Mouse (Mus musculus) liver, postnatal 0 days (tissue): ENCODE results near the gene Ntm. TPM values are rescaled to one million over a fixed set of nuclear protein-coding genes. Genes with fewer than 3 reads are reported as not detected.

ENCODE experiments used
- ATAC-seq: fragments of 200-750 bp; cut with Nextera tagmentation; 2 replicates; pipeline ENCODE4 v1.8.0; 2017; ENCODE audit warnings: mild to moderate bottlenecking, moderate library complexity
- DNase-seq: peaks from one replicate; pipeline ENCODE4 v3.0.0-alpha.2; 2016
- H3K27ac ChIP-seq: fragments of 300-500 bp; sonication (generic); 2 replicates; pipeline ENCODE4 v1.5.1; 2014; ENCODE audit warnings: antibody characterized with exemption, moderate library complexity, mild to moderate bottlenecking, low read depth
- H3K27me3 ChIP-seq: fragments of 300-500 bp; sonication (generic); 2 replicates; pipeline ENCODE4 v1.6.1; 2014; ENCODE audit warnings: low read length, control low read depth, mixed read lengths; ENCODE audit not compliant: insufficient read depth
- H3K36me3 ChIP-seq: fragments of 300-500 bp; sonication (generic); replicated peaks from 2 replicates; pipeline ENCODE4 v1.6.1; 2014; ENCODE audit warnings: mild to moderate bottlenecking, control low read depth, low read length, moderate library complexity, mixed read lengths; ENCODE audit not compliant: insufficient read depth
- H3K4me1 ChIP-seq: fragments of 300-500 bp; sonication (generic); 2 replicates; pipeline ENCODE4 v1.6.1; 2014; ENCODE audit warnings: antibody characterized with exemption, mild to moderate bottlenecking, control low read depth; ENCODE audit not compliant: insufficient read depth
- H3K4me2 ChIP-seq: fragments of 300-500 bp; sonication (generic); 2 replicates; pipeline ENCODE4 v1.6.1; 2014; ENCODE audit warnings: low read depth, mild to moderate bottlenecking, low read length, moderate library complexity, mixed read lengths
- H3K4me3 ChIP-seq: fragments of 300-500 bp; sonication (generic); 2 replicates; pipeline ENCODE4 v1.5.1; 2014; ENCODE audit warnings: low read depth, low read length
- H3K9ac ChIP-seq: fragments of 300-500 bp; sonication (generic); replicated peaks from 2 replicates; pipeline ENCODE4 v1.6.1; 2014; ENCODE audit warnings: mild to moderate bottlenecking, moderate library complexity
- H3K9me3 ChIP-seq: fragments of 300-500 bp; sonication (generic); 2 replicates; pipeline ENCODE4 v1.6.1; 2016; ENCODE audit warnings: mild to moderate bottlenecking, control low read depth, low read length, mixed read lengths
- CTCF ChIP-seq: sonication (generic); IDR thresholded peaks from 2 replicates; pipeline ENCODE4 v1.5.1; 2016; ENCODE audit warnings: antibody characterized with exemption, low read depth
- EP300 ChIP-seq: IDR thresholded peaks from 2 replicates; pipeline ENCODE4 v1.6.1; 2016; ENCODE audit warnings: antibody characterized with exemption, low read depth, mild to moderate bottlenecking
- WGBS: fragments of 180-500 bp; shearing (Covaris S2); extraction: QIAGEN DNeasy Blood & Tissue Kit; methylation state at CpG from one replicate; pipeline ENCODE4 v1.1.7; 2014; ENCODE audit not compliant: insufficient replicate concordance; 5-methylcytosine and 5-hydroxymethylcytosine counted together
- polyA plus RNA-seq: library from polyadenylated mRNA; unstranded; fragments of >200 nt; fragmentation: Nextera tagmentation; extraction: Ambion mirVana; gene quantifications from 2 replicates; pipeline ENCODE4 v1.2.1, GENCODE M21; 2015

Ntm gene
- polyA plus RNA-seq, 1 experiment from 2014 or later, result 1.00 TPM

DNA sequence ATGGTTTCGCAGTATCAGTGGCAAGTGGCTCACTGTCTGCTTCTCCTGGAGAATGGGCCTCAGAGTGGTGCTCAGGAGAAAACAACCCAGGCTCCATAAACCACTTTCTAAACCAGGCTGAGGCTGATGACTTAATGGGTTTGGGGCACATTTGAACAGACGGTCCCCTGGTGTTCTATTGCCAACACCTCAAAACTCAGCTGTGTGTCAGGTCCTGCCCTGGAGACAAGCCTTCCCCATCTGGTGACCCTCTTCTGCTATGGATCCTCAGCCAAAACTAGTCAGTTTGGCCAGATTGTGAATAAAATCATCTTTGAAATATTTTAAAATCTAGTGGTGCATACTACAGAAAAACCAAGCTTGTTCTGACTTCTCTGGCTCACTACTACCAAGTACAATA, 907.3 kb downstream of the Ntm start:
- 73% methylated on average over 2 of the region's 2 CpGs for WGBS
- DNase-seq (no peak), ATAC-seq (no peak)
- Histone ChIP-seq H3K36me3 (no peaks in the 10 kb centered on the region), H3K27me3 (no peaks in the 10 kb centered on the region), H3K9me3 (no peaks in the 10 kb centered on the region), H3K4me2 (no peak overlapping the region), H3K9ac (no peak overlapping the region), H3K4me3 (no peak overlapping the region), H3K4me1 (no peaks in the 10 kb centered on the region), H3K27ac (no peak overlapping the region)
- TF ChIP-seq CTCF (no peak), EP300 (no peak)

DNA sequence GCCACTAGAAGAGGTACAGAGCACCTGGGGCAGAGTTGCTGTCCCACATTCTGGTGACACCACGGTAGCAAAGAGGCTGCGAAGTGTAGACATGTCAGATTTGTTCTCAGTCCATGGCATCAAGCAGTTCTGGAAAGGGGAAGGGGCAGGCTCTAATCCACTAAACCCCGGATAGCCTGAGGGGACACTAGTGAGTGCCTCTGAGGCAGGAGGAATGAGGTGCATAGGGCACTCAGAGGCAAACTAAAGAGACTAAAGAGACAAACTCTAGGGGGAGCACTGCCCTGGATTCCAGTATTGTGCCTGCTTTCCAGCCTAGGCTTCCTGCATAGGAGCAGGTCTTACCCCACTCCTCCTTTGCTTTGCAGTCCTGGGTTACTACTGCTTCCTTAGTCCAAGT, 926.5 kb downstream of the Ntm start:
- Histone ChIP-seq H3K27ac (no peak overlapping the region), H3K4me3 (no peak overlapping the region), H3K9me3 (no peaks in the 10 kb centered on the region), H3K4me1 (no peaks in the 10 kb centered on the region), H3K4me2 (no peak overlapping the region), H3K9ac (no peak overlapping the region), H3K27me3 (no peaks in the 10 kb centered on the region), H3K36me3 (no peaks in the 10 kb centered on the region)
- 41% methylated on average over 3 of the region's 3 CpGs for WGBS
- DNase-seq, result no peak
- no peak for ATAC-seq
- TF ChIP-seq EP300 (no peak), CTCF (no peak)

DNA sequence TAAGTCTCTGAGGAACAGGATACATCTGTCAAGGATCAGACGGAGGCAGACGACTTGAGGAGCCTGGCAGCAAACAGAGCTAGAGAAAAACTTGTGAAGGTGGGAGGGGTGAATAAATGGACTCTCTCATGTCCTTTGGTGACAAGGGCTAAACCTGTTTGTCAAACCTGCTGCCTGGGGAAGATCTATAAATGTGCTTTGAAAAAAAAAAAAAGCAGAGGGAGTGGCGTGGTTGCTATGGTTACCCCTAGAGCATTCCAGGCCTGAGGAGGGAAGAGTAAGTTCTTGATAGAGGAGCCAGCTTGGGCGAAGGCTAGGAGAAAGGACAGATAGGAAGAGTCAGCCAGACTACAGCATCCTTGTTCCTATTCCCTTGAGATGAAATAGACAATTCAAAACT, 926.9 kb downstream of the Ntm start:
- DNase-seq (no peak), ATAC-seq (no peak)
- WGBS, result 31% methylated on average over 4 of the region's 4 CpGs
- H3K27me3 ChIP-seq, result no peaks in the 10 kb centered on the region
- no peak overlapping the region for H3K4me3 ChIP-seq
- H3K36me3 ChIP-seq, result no peaks in the 10 kb centered on the region
- no peak overlapping the region for H3K9ac ChIP-seq
- H3K27ac ChIP-seq, result no peak overlapping the region
- no peaks in the 10 kb centered on the region for H3K4me1 ChIP-seq
- no peak overlapping the region for H3K4me2 ChIP-seq
- no peaks in the 10 kb centered on the region for H3K9me3 ChIP-seq
- TF ChIP-seq CTCF (no peak), EP300 (no peak)

DNA sequence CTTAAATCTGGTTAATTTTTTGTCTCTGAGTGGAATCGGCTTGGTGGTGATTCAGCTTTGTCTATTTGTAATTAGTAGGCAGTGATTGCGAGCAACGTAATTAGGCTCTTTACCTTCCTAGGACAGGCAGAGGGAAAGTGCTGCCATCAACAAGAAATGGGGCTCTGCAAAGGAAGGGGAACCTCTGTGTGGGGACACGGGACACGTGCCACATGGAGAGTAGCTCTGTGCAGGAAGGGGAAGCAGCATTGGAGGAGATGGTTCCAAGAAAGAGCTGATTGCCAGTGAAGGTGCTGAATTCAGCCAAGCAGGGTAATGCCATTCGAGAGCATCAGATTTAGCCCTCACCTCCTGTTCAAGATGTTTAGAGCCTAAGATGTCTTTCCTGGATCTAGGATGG, 936.5 kb downstream of the Ntm start:
- DNase-seq (no peak), ATAC-seq (no peak)
- Histone ChIP-seq H3K4me3 (no peak overlapping the region), H3K27ac (no peak overlapping the region), H3K4me1 (no peaks in the 10 kb centered on the region), H3K36me3 (no peaks in the 10 kb centered on the region), H3K4me2 (no peak overlapping the region), H3K9ac (no peak overlapping the region), H3K27me3 (no peaks in the 10 kb centered on the region), H3K9me3 (no peaks in the 10 kb centered on the region)
- WGBS, result 72% methylated on average over 6 of the region's 6 CpGs
- TF ChIP-seq CTCF, result no peak
- TF ChIP-seq EP300, result no peak

DNA sequence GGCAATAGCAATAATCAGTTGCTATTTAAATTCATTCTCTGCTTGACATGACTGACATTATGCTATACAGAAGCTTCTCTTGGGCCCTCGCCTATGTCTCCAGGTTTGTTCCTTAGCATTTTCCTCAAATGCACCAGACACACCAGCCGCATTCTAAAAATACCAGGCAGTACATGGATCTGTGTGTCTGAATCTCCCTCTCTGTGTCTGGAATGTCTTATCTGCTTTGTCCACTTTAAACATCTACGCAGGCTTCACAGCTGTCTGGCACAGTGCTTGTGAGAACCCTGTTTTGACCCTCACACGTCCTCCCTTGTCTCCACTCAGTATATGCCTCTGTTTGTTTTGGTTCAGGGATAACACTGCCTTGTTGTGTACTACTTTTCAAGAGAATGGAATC, 937.3 kb downstream of the Ntm start:
- no peak for TF ChIP-seq EP300
- TF ChIP-seq CTCF, result no peak
- Histone ChIP-seq H3K4me3 (no peak overlapping the region), H3K27ac (no peak overlapping the region), H3K4me2 (no peak overlapping the region), H3K27me3 (no peaks in the 10 kb centered on the region), H3K9ac (no peak overlapping the region), H3K4me1 (no peaks in the 10 kb centered on the region), H3K9me3 (no peaks in the 10 kb centered on the region), H3K36me3 (no peaks in the 10 kb centered on the region)
- WGBS, result 57% methylated on average over 4 of the region's 4 CpGs
- ATAC-seq, result no peak
- no peak for DNase-seq

DNA sequence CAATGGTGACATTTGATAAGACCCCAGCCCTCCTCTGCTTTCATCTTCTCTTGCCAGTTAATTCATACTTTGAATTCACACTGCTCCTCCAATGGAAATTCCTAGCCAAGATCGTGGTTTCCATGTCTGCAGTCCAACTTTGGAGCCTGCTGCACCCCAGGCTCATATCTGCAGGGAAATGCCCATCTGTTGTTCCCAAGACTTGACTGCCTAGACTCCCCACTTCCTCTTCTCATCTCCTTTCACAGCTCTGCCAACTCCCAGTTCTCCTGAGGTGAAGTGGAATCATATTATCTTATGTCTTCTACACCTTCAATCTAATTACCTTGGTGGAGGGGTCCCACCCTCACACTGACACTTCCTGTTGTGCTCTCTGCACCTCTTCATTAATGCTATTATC, 937.8 kb downstream of the Ntm start:
- no peak overlapping the region for H3K4me3 ChIP-seq
- no peak overlapping the region for H3K9ac ChIP-seq
- no peak overlapping the region for H3K4me2 ChIP-seq
- WGBS, result 54% methylated on average over 1 of the region's 1 CpGs
- no peaks in the 10 kb centered on the region for H3K4me1 ChIP-seq
- no peaks in the 10 kb centered on the region for H3K9me3 ChIP-seq
- no peak overlapping the region for H3K27ac ChIP-seq
- DNase-seq, result no peak
- no peaks in the 10 kb centered on the region for H3K27me3 ChIP-seq
- no peak for TF ChIP-seq EP300
- TF ChIP-seq CTCF, result no peak
- ATAC-seq, result no peak
- no peaks in the 10 kb centered on the region for H3K36me3 ChIP-seq

DNA sequence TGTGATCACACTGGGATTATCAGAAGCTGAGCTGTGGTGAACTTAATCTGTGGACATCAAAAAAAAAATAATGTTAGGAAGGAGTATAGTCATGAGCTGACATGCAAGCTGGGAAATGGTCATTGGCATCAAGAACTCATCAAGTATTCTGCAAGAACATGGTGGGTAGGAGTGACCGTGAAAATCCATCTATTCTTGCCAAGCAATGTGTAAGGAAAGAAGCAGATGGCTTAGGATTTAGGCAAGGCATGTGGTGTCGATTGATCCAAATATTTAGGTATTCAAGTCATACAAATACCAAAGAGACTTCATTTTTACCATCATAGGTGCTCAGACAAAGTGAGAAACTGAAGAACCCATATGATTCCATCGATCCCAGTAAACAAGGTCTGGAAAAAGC, 946.1 kb downstream of the Ntm start:
- H3K27me3 ChIP-seq, result no peaks in the 10 kb centered on the region
- no peak for DNase-seq

More for the DNA sequence above, 946.1 kb downstream of the Ntm start:
- WGBS, result 66% methylated on average over 3 of the region's 3 CpGs
- TF ChIP-seq CTCF (no peak), EP300 (no peak)
- ATAC-seq, result no peak
- Histone ChIP-seq H3K36me3 (no peaks in the 10 kb centered on the region), H3K27ac (no peak overlapping the region), H3K4me3 (no peak overlapping the region), H3K9me3 (no peaks in the 10 kb centered on the region), H3K4me2 (no peak overlapping the region), H3K9ac (no peak overlapping the region), H3K4me1 (no peaks in the 10 kb centered on the region)
